19 mouse cellular contexts compared by ENCODE assay signal in genomic region chr19:54010973-54011372, GRCm38 (mm10). TPM values are rescaled to one million over a fixed set of nuclear protein-coding genes. Genes with fewer than 3 reads are reported as not detected.
"Had no signal": no experiment of that assay in that cellular context is flagged by ENCODE, and none has a peak within 500 bp of the region (broad histone marks: within the 10 kb centered on the region; RNA-seq: fewer than 3 reads in every experiment).

No protein-coding gene starts in this region.

- H3K27ac ChIP-seq: hindbrain, postnatal 0 days; intestine, embryonic 15.5 days; kidney, embryonic 15.5 days; limb, embryonic 15.5 days; midbrain, embryonic 12.5 days; neural tube, embryonic 15.5 days had no signal

- ATAC-seq: hindbrain, postnatal 0 days; intestine, embryonic 15.5 days; midbrain, embryonic 16.5 days had no signal

- H3K9ac ChIP-seq: intestine, embryonic 15.5 days; kidney, embryonic 15.5 days; limb, embryonic 15.5 days; midbrain, embryonic 12.5 days; neural tube, embryonic 15.5 days had no signal

- H3K4me2 ChIP-seq: intestine, embryonic 15.5 days; kidney, embryonic 15.5 days; limb, embryonic 15.5 days; midbrain, embryonic 12.5 days; neural tube, embryonic 15.5 days had no signal

- H3K36me3 ChIP-seq: intestine, embryonic 15.5 days; midbrain, embryonic 12.5 days; neural tube, embryonic 15.5 days had no signal

- H3K4me1 ChIP-seq: intestine, embryonic 15.5 days; kidney, embryonic 15.5 days; limb, embryonic 15.5 days; midbrain, embryonic 12.5 days; neural tube, embryonic 15.5 days had no signal

- DNase-seq: kidney, adult 18-20 months; kidney, postnatal 14 days; layer of hippocampus, adult 9-11 months; layer of hippocampus, postnatal 36 days; lung, adult 2 months; lung, postnatal 14 days; right cerebral cortex, postnatal 4 days; spleen, adult 18-20 months; thymus, adult 2 months; thymus, postnatal 25 days had no signal

- H3K27me3 ChIP-seq: intestine, embryonic 15.5 days; kidney, embryonic 15.5 days; limb, embryonic 15.5 days; megakaryocyte, embryonic 14.5 days; midbrain, embryonic 12.5 days; neural tube, embryonic 15.5 days had no signal

- H3K9me3 ChIP-seq: intestine, embryonic 15.5 days; kidney, embryonic 15.5 days; limb, embryonic 15.5 days; megakaryocyte, embryonic 14.5 days; midbrain, embryonic 12.5 days; neural tube, embryonic 15.5 days had no signal

- H3K4me3 ChIP-seq: intestine, embryonic 15.5 days; kidney, embryonic 15.5 days; limb, embryonic 15.5 days; midbrain, embryonic 12.5 days; neural tube, embryonic 15.5 days had no signal

RNA-seq across cellular contexts. Expression of gene Adra2a, which starts 33.0 kb away (rescaled TPM):
- polyA plus RNA-seq: limb, embryonic 11.5 days had no signal
